Mouse (Mus musculus) midbrain, embryonic 12.5 days (tissue): Measurements from ENCODE around the gene Dlx3. TPM values are rescaled to one million over a fixed set of nuclear protein-coding genes. Genes with fewer than 3 reads are reported as not detected.
A peak's percentile ranks its signal among the peaks of the same experiment; 100 is the strongest.

Experiments used
- ATAC-seq: fragments of 200-750 bp; cut with Nextera tagmentation; 2 replicates; pipeline ENCODE4 v1.8.0; 2017; ENCODE audit warnings: low read depth, moderate TSS enrichment, moderate library complexity; ENCODE audit not compliant: low FRiP score
- H3K27ac ChIP-seq: fragments of 300-500 bp; sonication (generic); replicated peaks from 2 replicates; pipeline ENCODE4 v1.5.1; 2016; ENCODE audit warnings: mild to moderate bottlenecking
- H3K27me3 ChIP-seq: fragments of 300-500 bp; sonication (generic); 2 replicates; pipeline ENCODE4 v1.6.1; 2016; ENCODE audit warnings: mild to moderate bottlenecking
- H3K36me3 ChIP-seq: fragments of 300-500 bp; sonication (generic); 2 replicates; pipeline ENCODE4 v1.6.1; 2016
- H3K4me1 ChIP-seq: fragments of 300-500 bp; sonication (generic); 2 replicates; pipeline ENCODE4 v1.6.1; 2016
- H3K4me2 ChIP-seq: fragments of 300-500 bp; sonication (generic); replicated peaks from 2 replicates; pipeline ENCODE4 v1.6.1; 2016; ENCODE audit warnings: mild to moderate bottlenecking, moderate library complexity
- H3K4me3 ChIP-seq: fragments of 300-500 bp; sonication (generic); 2 replicates; pipeline ENCODE4 v1.5.1; 2016; ENCODE audit warnings: mild to moderate bottlenecking
- H3K9ac ChIP-seq: fragments of 300-500 bp; sonication (generic); replicated peaks from 2 replicates; pipeline ENCODE4 v1.6.1; 2016; ENCODE audit warnings: mild to moderate bottlenecking, moderate library complexity
- H3K9me3 ChIP-seq: fragments of 300-500 bp; sonication (generic); 2 replicates; pipeline ENCODE4 v1.6.1; 2016; ENCODE audit warnings: mild to moderate bottlenecking
- WGBS: fragments of 180-500 bp; shearing (Covaris S2); methylation state at CpG from one replicate; pipeline ENCODE4 v1.1.7; 2016; 5-methylcytosine and 5-hydroxymethylcytosine counted together
- polyA plus RNA-seq: library from polyadenylated mRNA; unstranded; fragments of >200 nt; fragmentation: Nextera tagmentation; extraction: Ambion mirVana; gene quantifications from 2 replicates; pipeline ENCODE4 v1.2.1, GENCODE M21; 2016

Gene Dlx3
- polyA plus RNA-seq, 1 experiment from 2014 or later = 0.71 TPM

- no peak overlapping the region for H3K4me2 ChIP-seq
- no peak overlapping the region for H3K4me3 ChIP-seq
- H3K9ac ChIP-seq = no peak overlapping the region
- H3K36me3 ChIP-seq = no peaks in the 10 kb centered on the region
- 79% methylated on average over 6 of the region's 6 CpGs for WGBS
- no peaks in the 10 kb centered on the region for H3K9me3 ChIP-seq
- H3K27ac ChIP-seq = no peak overlapping the region
- H3K4me1 ChIP-seq = peaks cover 12% of the 10 kb centered on the region
- no peak for ATAC-seq
- H3K27me3 ChIP-seq = peaks cover 62% of the 10 kb centered on the region
These were observed 13.4 kb downstream of the Dlx3 start for GRCm38 (mm10) chr11:95133321-95133720.

- Histone ChIP-seq H3K27ac (no peak overlapping the region), H3K36me3 (no peaks in the 10 kb centered on the region), H3K4me1 (peaks cover 19% of the 10 kb centered on the region), H3K9ac (no peak overlapping the region), H3K4me3 (no peak overlapping the region), H3K27me3 (peaks cover 73% of the 10 kb centered on the region), H3K4me2 (no peak overlapping the region), H3K9me3 (no peaks in the 10 kb centered on the region)
- WGBS = 15% methylated on average over 5 of the region's 6 CpGs
- ATAC-seq = no peak
These were observed 17.4 kb downstream of the Dlx3 start for GRCm38 (mm10) chr11:95137281-95137680.

- peaks cover 94% of the 10 kb centered on the region for H3K27me3 ChIP-seq
- no peak overlapping the region for H3K4me2 ChIP-seq
- WGBS = 47% methylated on average over 5 of the region's 5 CpGs
- no peak overlapping the region for H3K4me3 ChIP-seq
- no peak overlapping the region for H3K9ac ChIP-seq
- H3K27ac ChIP-seq = no peak overlapping the region
- no peaks in the 10 kb centered on the region for H3K9me3 ChIP-seq
- no peak for ATAC-seq
- H3K36me3 ChIP-seq = no peaks in the 10 kb centered on the region
- H3K4me1 ChIP-seq = peaks cover 19% of the 10 kb centered on the region
These were observed 20.0 kb downstream of the Dlx3 start for GRCm38 (mm10) chr11:95139871-95140270.

- H3K27me3 ChIP-seq = peaks cover 100% of the 10 kb centered on the region
- H3K9ac ChIP-seq = no peak overlapping the region
- no peak overlapping the region for H3K27ac ChIP-seq
- ATAC-seq = no peak
- no peak overlapping the region for H3K4me2 ChIP-seq
- H3K36me3 ChIP-seq = no peaks in the 10 kb centered on the region
- H3K9me3 ChIP-seq = no peaks in the 10 kb centered on the region
- 9% methylated on average over 10 of the region's 10 CpGs for WGBS
- peaks cover 27% of the 10 kb centered on the region for H3K4me1 ChIP-seq
- no peak overlapping the region for H3K4me3 ChIP-seq
These were observed 22.3 kb downstream of the Dlx3 start for GRCm38 (mm10) chr11:95142258-95142657.

- 3% methylated on average over 39 of the region's 39 CpGs for WGBS
- Histone ChIP-seq H3K27me3 (peaks cover 100% of the 10 kb centered on the region), H3K9ac (no peak overlapping the region), H3K36me3 (no peaks in the 10 kb centered on the region), H3K4me2 (peak overlapping the region; percentile 19), H3K27ac (no peak overlapping the region), H3K4me3 (no peak overlapping the region; the same call in 1 of the 2 replicates), H3K9me3 (no peaks in the 10 kb centered on the region), H3K4me1 (peaks cover 21% of the 10 kb centered on the region)
- no peak for ATAC-seq
These were observed 23.2 kb downstream of the Dlx3 start for GRCm38 (mm10) chr11:95142980-95143575.

- no peak for ATAC-seq
- 4% methylated on average over 4 of the region's 4 CpGs for WGBS
These were observed 23.7 kb downstream of the Dlx3 start for GRCm38 (mm10) chr11:95143663-95144062.

GRCm38 (mm10) chr11:95144091-95144945 lies 24.4 kb downstream of the Dlx3 start:
- Histone ChIP-seq H3K4me3 (peak overlapping the region; percentile 38; the same call in 1 of the 2 replicates), H3K4me1 (peaks cover 18% of the 10 kb centered on the region), H3K36me3 (no peaks in the 10 kb centered on the region), H3K9me3 (no peaks in the 10 kb centered on the region), H3K27ac (no peak overlapping the region), H3K4me2 (no peak overlapping the region), H3K9ac (no peak overlapping the region), H3K27me3 (peaks cover 100% of the 10 kb centered on the region)
- 7% methylated on average over 9 of the region's 9 CpGs for WGBS
- no peak for ATAC-seq

More at GRCm38 (mm10) chr11:95143663-95144062, 23.7 kb downstream of the Dlx3 start:
- Histone ChIP-seq H3K27ac (no peak overlapping the region), H3K4me3 (no peak overlapping the region), H3K9me3 (no peaks in the 10 kb centered on the region), H3K4me1 (peaks cover 23% of the 10 kb centered on the region), H3K9ac (no peak overlapping the region), H3K36me3 (no peaks in the 10 kb centered on the region), H3K4me2 (no peak overlapping the region), H3K27me3 (peaks cover 100% of the 10 kb centered on the region)

GRCm38 (mm10) chr11:95144946-95145483 lies 25.1 kb downstream of the Dlx3 start:
- H3K4me2 ChIP-seq = peak overlapping the region; percentile 58
- WGBS = under 1% methylated on average over 34 of the region's 34 CpGs
- peaks cover 16% of the 10 kb centered on the region for H3K4me1 ChIP-seq
- no peaks in the 10 kb centered on the region for H3K36me3 ChIP-seq
- peak overlapping the region; percentile 38; the same call in 1 of the 2 replicates for H3K4me3 ChIP-seq
- H3K27me3 ChIP-seq = peaks cover 100% of the 10 kb centered on the region
- no peaks in the 10 kb centered on the region for H3K9me3 ChIP-seq
- 0 out of 2 replicates have a peak overlapping the region, but pooled peaks have one; percentile 11 for H3K9ac ChIP-seq
- no peak for ATAC-seq
- H3K27ac ChIP-seq = no peak overlapping the region

- no peaks in the 10 kb centered on the region for H3K9me3 ChIP-seq
- H3K4me2 ChIP-seq = peak within 1 kb of the TSS; percentile 58
- H3K4me3 ChIP-seq = peak within 1 kb of the TSS; percentile 38
- H3K4me1 ChIP-seq = peaks cover 16% of the 10 kb centered on the region
- H3K9ac ChIP-seq = 0 out of 2 replicates have a peak within 1 kb of the TSS, but pooled peaks have one; percentile 43
- WGBS = under 1% methylated on average over 47 of the region's 48 CpGs
- peaks cover 100% of the 10 kb centered on the region for H3K27me3 ChIP-seq
- no peak within 1 kb of the TSS for H3K27ac ChIP-seq
- no peak for ATAC-seq
- H3K36me3 ChIP-seq = no peaks in the 10 kb centered on the region
These were observed 26.0 kb downstream of the Dlx3 start, which contains the start of gene Dlx4 for GRCm38 (mm10) chr11:95145851-95146403. TSS of gene Dlx4 (minus strand) at chr11:95146263.

- Histone ChIP-seq H3K4me2 (no peak overlapping the region), H3K27ac (no peak overlapping the region), H3K27me3 (peaks cover 100% of the 10 kb centered on the region), H3K9ac (no peak overlapping the region), H3K4me3 (no peak overlapping the region), H3K36me3 (no peaks in the 10 kb centered on the region), H3K9me3 (no peaks in the 10 kb centered on the region), H3K4me1 (peaks cover 16% of the 10 kb centered on the region)
- no peak for ATAC-seq
- under 1% methylated on average over 9 of the region's 9 CpGs for WGBS
These were observed 28.8 kb downstream of the Dlx3 start for GRCm38 (mm10) chr11:95148754-95149153.

- Histone ChIP-seq H3K36me3 (no peaks in the 10 kb centered on the region), H3K9ac (no peak overlapping the region), H3K4me1 (peaks cover 16% of the 10 kb centered on the region), H3K4me3 (no peak overlapping the region), H3K27me3 (peaks cover 96% of the 10 kb centered on the region), H3K27ac (no peak overlapping the region), H3K9me3 (no peaks in the 10 kb centered on the region), H3K4me2 (no peak overlapping the region)
- 3% methylated on average over 27 of the region's 27 CpGs for WGBS
- no peak for ATAC-seq
These were observed 29.7 kb downstream of the Dlx3 start for GRCm38 (mm10) chr11:95149462-95150268.
